Comparison of ENCODE assay signal across 20 mouse cellular contexts in the genomic region with DNA sequence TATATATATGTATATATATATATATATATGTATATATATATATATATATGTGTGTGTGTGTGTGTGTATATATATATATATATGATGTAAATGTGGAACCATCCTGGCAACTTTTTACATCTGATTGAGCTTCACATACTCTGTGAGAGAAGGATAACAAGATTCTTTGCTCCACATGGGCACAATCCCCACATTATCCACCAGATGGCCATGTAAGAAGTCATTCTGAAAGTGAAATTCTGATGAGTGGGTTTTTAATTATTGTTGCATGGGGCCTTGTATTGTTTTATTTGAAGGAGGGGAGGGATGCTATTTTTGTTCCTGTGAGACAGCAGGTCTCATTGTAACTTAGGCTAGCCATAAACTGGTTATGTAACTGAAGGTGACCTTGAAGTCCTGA. TPM values are rescaled to one million over a fixed set of nuclear protein-coding genes. Genes with fewer than 3 reads are reported as not detected.
A peak's percentile ranks its signal among the peaks of the same experiment; 100 is the strongest.
DNase-seq lines count a peak whose midpoint lies in the region; ATAC-seq and TF ChIP-seq lines count a peak whose summit lies in the region.
"Had no signal": no experiment of that assay in that cellular context is flagged by ENCODE, and none has a peak within 500 bp of the region (broad histone marks: within the 10 kb centered on the region; RNA-seq: fewer than 3 reads in every experiment).

No protein-coding gene starts in this region.

- H3K36me3 ChIP-seq in heart, adult 2 months (ENCODE audit: control insufficient read depth, insufficient read depth, low read length) = no peaks in the 10 kb centered on the region
- no peaks in the 10 kb centered on the region for H3K36me3 ChIP-seq in MEL (ENCODE audit: control insufficient read depth in 1 of 2, insufficient read depth in 2 of 2, low read length in 2 of 2)
- H3K36me3 ChIP-seq: embryonic facial prominence, embryonic 12.5 days; midbrain, embryonic 13.5 days had no signal

- H3K4me1 ChIP-seq in heart, adult 2 months (ENCODE audit: control insufficient read depth, insufficient read depth, low read length) = no peaks in the 10 kb centered on the region
- no peaks in the 10 kb centered on the region for H3K4me1 ChIP-seq in MEL (ENCODE audit: control insufficient read depth in 1 of 2, insufficient read depth in 2 of 2, low read length in 2 of 2)
- H3K4me1 ChIP-seq: midbrain, embryonic 13.5 days had no signal

- no peak for ATAC-seq in granulocyte monocyte progenitor cell, adult 5-6 weeks (replicated peaks; ENCODE audit: poor library complexity, severe bottlenecking)
- ATAC-seq: midbrain, embryonic 13.5 days had no signal

- H3K27ac ChIP-seq in heart, adult 2 months = no peak overlapping the region
- H3K27ac ChIP-seq in left cerebral cortex, adult 2 months = no peak overlapping the region
- no peak overlapping the region for H3K27ac ChIP-seq in MEL (ENCODE audit: control insufficient read depth, low read depth, low read length)
- H3K27ac ChIP-seq: embryonic facial prominence, embryonic 12.5 days; midbrain, embryonic 13.5 days had no signal

- H3K27me3 ChIP-seq in heart, adult 2 months (ENCODE audit: control insufficient read depth, insufficient read depth, low read length) = no peaks in the 10 kb centered on the region
- no peaks in the 10 kb centered on the region; a peak in 2 of 4 replicates for H3K27me3 ChIP-seq in MEL (ENCODE audit: control insufficient read depth in 1 of 2, insufficient read depth in 2 of 2, low read length in 2 of 2)
- H3K27me3 ChIP-seq: embryonic facial prominence, embryonic 12.5 days; midbrain, embryonic 13.5 days had no signal

- no peaks in the 10 kb centered on the region for H3K79me2 ChIP-seq in heart, adult 2 months (replicated peaks; ENCODE audit: control insufficient read depth, insufficient read depth, low read length)
- no peaks in the 10 kb centered on the region for H3K79me2 ChIP-seq in MEL (ENCODE audit: control insufficient read depth, insufficient read depth, low read length, poor library complexity)

- TF ChIP-seq CTCF in heart, adult 2 months (IDR thresholded peaks at IDR 0.05) = peak; percentile 39
- peak; percentile 29 for TF ChIP-seq CTCF in left cerebral cortex, adult 2 months (IDR thresholded peaks at IDR 0.05)
- TF ChIP-seq CTCF in MEL (IDR thresholded peaks at IDR 0.05 in 2 of 3, conservative IDR thresholded peaks at IDR 0.05 in 1 of 3; ENCODE audit: control insufficient read depth in 1 of 3, insufficient read depth in 1 of 3, low read depth in 2 of 3, low read length in 3 of 3, poor library complexity in 1 of 3, severe bottlenecking in 1 of 3) = no peak; a peak in 1 of 6 replicates
- no peak for TF ChIP-seq CTCF in brain, embryonic 14.5 days (IDR thresholded peaks at IDR 0.05; ENCODE audit: borderline replicate concordance, extremely low read depth, insufficient read depth, insufficient read length)

- H3K4me3 ChIP-seq in heart, adult 2 months = no peak overlapping the region
- no peak overlapping the region for H3K4me3 ChIP-seq in left cerebral cortex, adult 2 months
- H3K4me3 ChIP-seq in MEL (ENCODE audit: control insufficient read depth in 1 of 2, insufficient read depth in 1 of 2, low read depth in 2 of 2, low read length in 2 of 2) = no peak overlapping the region
- H3K4me3 ChIP-seq: embryonic facial prominence, embryonic 12.5 days; midbrain, embryonic 13.5 days had no signal

- no peak for TF ChIP-seq EP300 in heart, adult 2 months (IDR thresholded peaks at IDR 0.05; ENCODE audit: insufficient read depth, low read depth, low read length)
- no peak for TF ChIP-seq EP300 in MEL (IDR thresholded peaks at IDR 0.05; ENCODE audit: low read depth in 1 of 2, low read length in 2 of 2)

- H3K9me3 ChIP-seq in MEL (replicated peaks; ENCODE audit: insufficient read depth, low read length) = no peaks in the 10 kb centered on the region
- H3K9me3 ChIP-seq: embryonic facial prominence, embryonic 12.5 days; midbrain, embryonic 13.5 days had no signal

- no peak for DNase-seq in heart, adult 2 months
- no peak for DNase-seq in heart, adult 18-20 months
- no peak for DNase-seq in left cerebral cortex, adult 2 months (ENCODE audit: extremely low spot score in 1 of 2, low spot score in 2 of 2)
- DNase-seq in left cerebral cortex, postnatal 14 days (ENCODE audit: low spot score in 2 of 2) = no peak
- DNase-seq in MEL (ENCODE audit: low read depth, low spot score) = no peak
- DNase-seq in brain, embryonic 14.5 days (ENCODE audit: low read depth) = peak; percentile 22
- DNase-seq in urinary bladder, postnatal 36 days (ENCODE audit: low spot score in 2 of 2) = no peak
- DNase-seq: adrenal gland, adult 2 months; cerebellum, adult 11-12 months; cerebellum, postnatal 36 days; gastrocnemius, postnatal 25 days; kidney, postnatal 14 days; layer of hippocampus, adult 9-11 months; lung, adult 18-20 months; thymus, adult 18-20 months had no signal

- no peak for TF ChIP-seq POLR2A in heart, adult 2 months (IDR thresholded peaks at IDR 0.05; ENCODE audit: insufficient read depth, low read depth, low read length)
- TF ChIP-seq POLR2A in MEL (IDR thresholded peaks at IDR 0.05; ENCODE audit: control insufficient read depth in 1 of 2, insufficient read depth in 1 of 2, low read depth in 1 of 2, low read length in 2 of 2, poor library complexity in 1 of 2) = no peak
- TF ChIP-seq POLR2A in brain, embryonic 14.5 days (IDR thresholded peaks at IDR 0.05; ENCODE audit: borderline replicate concordance, extremely low read depth, insufficient read depth, insufficient read length, poor library complexity, severe bottlenecking) = no peak

- TF ChIP-seq RAD21 in MEL (IDR thresholded peaks at IDR 0.05; ENCODE audit: low read depth, low read length) = no peak; the same call in 1 of the 2 replicates

- no peak overlapping the region for H3K9ac ChIP-seq in heart, adult 2 months (ENCODE audit: low read depth, low read length)
- no peak overlapping the region for H3K9ac ChIP-seq in MEL (ENCODE audit: control insufficient read depth, low read depth, low read length, poor library complexity, severe bottlenecking)
- H3K9ac ChIP-seq: embryonic facial prominence, embryonic 12.5 days; midbrain, embryonic 13.5 days had no signal

- intact Hi-C loops in heart, adult 2 months (cut with DNase I) = no loop called here
- intact Hi-C loops in left cerebral cortex, adult 2 months (cut with DNase I) = no loop called here
- intact Hi-C loops in left cerebral cortex, postnatal 14 days (cut with DNase I) = no loop called here

TF ChIP-seq in MEL, 35 proteins besides CTCF, POLR2A, EP300 and RAD21:
- no peak for TF ChIP-seq USF1 (IDR thresholded peaks at IDR 0.05; ENCODE audit: low read depth, low read length)
- peak; percentile 21; the same call in 1 of the 2 replicates for TF ChIP-seq SMC3 (IDR thresholded peaks at IDR 0.05; ENCODE audit: low read depth, low read length)

RNA-seq across cellular contexts. Expression of a gene that starts 22.5 kb away (rescaled TPM):
- 1 to 10 TPM; 2.5 to 2.8 TPM for total RNA-seq in heart, adult 2 months (2021)
- polyA plus RNA-seq in heart, adult 2 months (2012; rRNA removed) = 3.6 and 8.4 TPM in 2 replicates
- 1 to 10 TPM; 2.7 to 4.3 TPM for total RNA-seq in heart, adult 18-20 months (2021)
- total RNA-seq in left cerebral cortex, adult 2 months (2021) = 10 to 100 TPM in 1 of 2 experiments, 1 to 10 TPM in 1; 10.0 to 12.6 TPM
- total RNA-seq in left cerebral cortex, postnatal 14 days (2021) = 10 to 100 TPM; 15.8 to 23.1 TPM
- not detected in 2 replicates for total RNA-seq in MEL (2012; rRNA removed)
- not detected for polyA plus RNA-seq in MEL (2012; ENCODE audit: insufficient read depth in 1 of 2, insufficient read length in 2 of 2, low read depth in 1 of 2, low replicate concordance in 2 of 2, missing spikeins in 1 of 2)
- 5.2 and 12.3 TPM in 2 replicates for polyA plus RNA-seq in brain, embryonic 14.5 days (2012; rRNA removed)
- total RNA-seq in granulocyte monocyte progenitor cell, adult 5-6 weeks (2014; fragmentation: Nextera tagmentation) = not detected in 2 replicates
- total RNA-seq in granulocyte monocyte progenitor cell, adult 5-6 weeks (2017) = 0.05 TPM in 1 of 2 replicates, not detected in the other
- polyA plus RNA-seq: C2C12; liver, adult 2 months had no signal

Comparison
In these comparisons a context has a peak if more than half of its experiments do, and no peak if none do; other contexts are left out.
1. CTCF ChIP-seq: peak in heart, adult 2 months (single experiment) and left cerebral cortex, adult 2 months (single experiment); none in MEL (0 of 3) and brain, embryonic 14.5 days (single experiment).